Mouse (Mus musculus) cortical plate, adult 2 months (tissue): ENCODE measurements around the gene Tspan4. TPM values are rescaled to one million over a fixed set of nuclear protein-coding genes. Genes with fewer than 3 reads are reported as not detected.

Experiments
- H3K27ac ChIP-seq: fragments of 200-500 bp; 2 replicates; pipeline ENCODE4 v1.5.1; 2012; ENCODE audit warnings: low read length, control low read depth, inconsistent platforms; ENCODE audit not compliant: insufficient read depth
- H3K4me1 ChIP-seq: fragments of 200-500 bp; 2 replicates; pipeline ENCODE4 v1.6.1; 2011; ENCODE audit warnings: low read length; ENCODE audit not compliant: control insufficient read depth, insufficient read depth
- H3K4me3 ChIP-seq: fragments of 200-500 bp; 2 replicates; pipeline ENCODE4 v1.5.1; 2011; ENCODE audit warnings: mild to moderate bottlenecking, low read length, control low read depth; ENCODE audit not compliant: insufficient read depth
- CTCF ChIP-seq: fragments of 200-500 bp; IDR thresholded peaks from 2 replicates; pipeline ENCODE4 v1.5.1; 2011; ENCODE audit warnings: mild to moderate bottlenecking, control low read depth, low read length; ENCODE audit not compliant: insufficient read depth; ENCODE audit errors: extremely low read depth
- POLR2A ChIP-seq: fragments of 200-500 bp; IDR thresholded peaks from 2 replicates; pipeline ENCODE4 v1.6.1; 2011; ENCODE audit warnings: mild to moderate bottlenecking, low read length, control low read depth; ENCODE audit not compliant: insufficient read depth; ENCODE audit errors: extremely low read depth
- polyA plus RNA-seq: library from polyadenylated mRNA; depleted of rRNA; stranded (reverse); fragments of >200 nt; gene quantifications from 2 replicates; pipeline ENCODE4 v1.2.3, GENCODE M21; 2012

Gene Tspan4
- polyA plus RNA-seq, 1 experiment = 33.0 TPM

GRCm38 (mm10) chr7:141481498-141482401, 6.7 kb downstream of the Tspan4 start:
- no peaks in the 10 kb centered on the region for H3K4me1 ChIP-seq
- no peak for TF ChIP-seq POLR2A
- TF ChIP-seq CTCF = peak; percentile 27; the same call in 1 of the 2 replicates
- H3K4me3 ChIP-seq = peak overlapping the region; percentile 26
- H3K27ac ChIP-seq = no peak overlapping the region

DNA sequence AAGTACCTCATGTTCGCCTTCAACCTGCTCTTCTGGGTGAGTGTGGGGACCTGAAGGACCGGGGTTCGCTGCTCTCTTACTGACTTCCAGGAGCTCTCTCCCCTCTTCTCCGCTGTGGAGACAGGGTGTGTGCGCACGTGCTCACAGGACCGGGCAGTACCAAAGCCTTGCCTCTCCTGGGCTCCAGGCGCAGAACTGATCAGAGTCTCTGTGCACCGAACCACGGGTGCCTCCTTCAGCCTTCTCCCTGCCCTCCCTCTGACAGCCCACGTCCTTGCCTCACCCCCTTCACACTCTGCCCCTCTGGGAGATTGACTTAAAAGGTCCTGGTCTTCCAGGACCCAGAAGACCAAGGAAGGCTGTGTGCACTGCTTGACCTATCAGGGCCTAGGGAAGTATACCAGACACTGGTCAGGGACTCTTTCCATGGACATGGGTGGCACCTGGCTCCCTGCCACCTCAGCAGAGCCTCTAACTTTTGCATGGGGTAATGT, 7.5 kb downstream of the Tspan4 start:
- no peak for TF ChIP-seq CTCF
- no peak for TF ChIP-seq POLR2A
- no peak overlapping the region for H3K27ac ChIP-seq
- peak overlapping the region; percentile 26 for H3K4me3 ChIP-seq
- H3K4me1 ChIP-seq = no peaks in the 10 kb centered on the region

DNA sequence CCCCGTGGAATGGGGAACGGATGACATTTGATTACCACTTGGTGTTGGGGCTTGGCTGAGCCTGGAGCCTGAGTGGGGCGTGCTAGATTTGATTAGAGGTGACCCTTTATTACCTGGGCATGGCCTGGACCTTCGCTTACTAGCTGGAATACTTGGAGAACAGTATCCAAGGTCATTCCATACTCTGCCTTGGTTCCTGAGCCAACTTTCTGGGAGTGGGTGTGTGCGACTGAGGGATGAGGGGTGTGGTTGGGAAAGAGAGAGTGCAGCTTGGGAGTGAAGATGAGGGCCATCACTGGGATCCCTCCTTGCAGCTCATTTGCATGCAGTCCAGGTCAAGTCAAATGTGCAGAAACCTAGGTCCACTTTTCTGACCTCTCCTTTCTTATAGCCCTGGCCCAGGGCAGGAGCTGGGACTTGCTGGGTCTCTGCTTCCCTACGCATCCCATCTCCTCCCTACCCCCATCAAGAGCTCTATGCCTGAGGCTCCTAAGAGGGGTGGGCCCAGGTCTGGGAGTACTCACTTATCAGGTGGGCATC, 8.1 kb downstream of the Tspan4 start:
- Histone ChIP-seq H3K27ac (no peak overlapping the region), H3K4me3 (no peak overlapping the region), H3K4me1 (no peaks in the 10 kb centered on the region)
- TF ChIP-seq CTCF = no peak
- TF ChIP-seq POLR2A = no peak

DNA sequence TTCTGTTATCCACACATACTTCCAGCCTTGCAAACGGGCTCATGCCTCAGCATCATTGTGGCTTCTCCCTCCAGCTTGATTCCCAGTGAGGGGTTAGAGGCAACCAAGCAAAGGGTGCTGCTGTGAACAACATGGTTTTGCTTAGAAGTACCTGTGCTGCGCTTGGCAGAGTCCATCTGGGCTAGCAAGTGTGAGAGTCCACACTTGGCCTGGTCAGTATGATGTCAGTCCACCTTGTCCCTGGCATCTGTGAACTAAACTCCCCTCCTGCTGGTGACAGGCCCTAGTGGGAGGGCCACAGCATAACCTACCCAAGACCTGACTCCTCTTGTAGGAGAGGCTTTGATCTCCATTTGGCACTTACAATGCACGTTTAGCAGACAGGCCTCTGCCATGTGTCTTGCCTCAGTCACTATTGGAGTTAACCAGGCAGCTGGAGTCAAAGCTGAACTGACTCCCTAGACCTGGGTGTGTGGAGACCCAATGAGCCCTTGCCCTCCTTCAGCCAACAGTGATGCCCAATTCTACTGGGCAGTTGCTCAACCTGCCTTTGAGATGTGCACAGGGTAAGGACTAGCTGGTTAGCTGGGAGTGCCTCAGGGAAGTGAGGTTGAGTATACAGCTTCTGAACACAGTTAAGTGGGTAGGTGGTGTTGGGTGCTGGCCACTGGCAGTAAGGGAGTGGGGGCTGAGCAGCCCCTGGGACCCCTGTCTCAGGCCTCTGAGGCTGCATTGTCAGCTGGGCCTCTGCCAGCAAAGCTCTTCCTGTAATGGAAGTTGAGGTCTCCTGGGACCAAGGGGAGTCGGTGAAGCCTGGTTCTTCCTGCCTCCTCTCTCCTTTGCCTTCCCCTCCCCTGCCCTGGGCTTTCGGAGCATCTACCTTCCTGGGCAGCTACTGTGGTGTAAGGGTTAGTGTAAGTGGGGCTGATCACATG, 9.4 kb downstream of the Tspan4 start:
- Histone ChIP-seq H3K4me3 (no peak overlapping the region), H3K4me1 (no peaks in the 10 kb centered on the region), H3K27ac (no peak overlapping the region)
- no peak for TF ChIP-seq CTCF
- no peak for TF ChIP-seq POLR2A

GRCm38 (mm10) chr7:141485186-141485585, 10.1 kb downstream of the Tspan4 start:
- no peak overlapping the region for H3K4me3 ChIP-seq
- TF ChIP-seq POLR2A = no peak
- no peak for TF ChIP-seq CTCF
- no peaks in the 10 kb centered on the region for H3K4me1 ChIP-seq
- no peak overlapping the region for H3K27ac ChIP-seq

GRCm38 (mm10) chr7:141485606-141486005, 10.6 kb downstream of the Tspan4 start:
- no peak overlapping the region for H3K27ac ChIP-seq
- TF ChIP-seq POLR2A = no peak
- TF ChIP-seq CTCF = no peak
- H3K4me3 ChIP-seq = no peak overlapping the region
- H3K4me1 ChIP-seq = no peaks in the 10 kb centered on the region

DNA sequence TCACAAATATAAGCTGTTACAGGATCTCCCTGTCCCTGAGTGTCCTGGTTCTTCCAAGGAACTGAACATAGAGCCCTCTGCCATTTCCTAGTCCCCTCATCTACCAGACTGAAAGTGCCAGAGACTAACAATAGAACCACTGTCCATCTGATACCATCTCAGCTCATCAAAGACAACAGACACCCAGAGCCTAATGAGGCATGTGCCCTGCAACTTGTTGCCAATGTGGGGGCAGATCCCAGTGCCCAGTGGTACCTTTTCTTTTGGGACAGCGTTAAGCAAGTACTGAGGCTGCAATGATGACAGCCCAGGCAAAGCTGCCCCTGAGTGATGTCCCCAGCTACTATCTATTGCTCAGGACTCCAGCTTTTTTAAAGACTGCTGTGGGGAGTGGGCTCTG, 11.2 kb downstream of the Tspan4 start:
- Histone ChIP-seq H3K27ac (no peak overlapping the region), H3K4me1 (no peaks in the 10 kb centered on the region), H3K4me3 (no peak overlapping the region)
- TF ChIP-seq CTCF = no peak
- TF ChIP-seq POLR2A = no peak

DNA sequence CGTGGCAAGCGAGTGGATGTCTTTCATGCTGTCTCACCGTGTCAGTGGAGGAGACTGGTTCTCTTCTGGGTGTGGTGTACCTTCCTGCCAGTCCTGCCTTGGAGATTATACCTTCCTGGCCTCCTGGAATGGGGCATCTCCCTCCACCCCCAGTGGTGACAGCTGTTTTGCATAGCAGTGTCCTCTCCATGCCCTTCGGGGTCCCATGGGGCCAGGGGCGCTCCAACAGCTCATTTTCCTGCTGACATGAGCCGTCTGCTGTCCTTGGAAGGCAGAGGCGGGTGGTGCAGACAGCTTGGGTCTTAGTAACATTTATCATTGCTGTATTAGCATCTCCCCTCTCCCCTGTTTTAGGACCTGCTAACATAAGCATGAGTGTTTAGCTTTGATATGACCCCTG, 12.1 kb downstream of the Tspan4 start:
- TF ChIP-seq CTCF (no peak), POLR2A (no peak)
- H3K4me3 ChIP-seq = no peak overlapping the region
- H3K27ac ChIP-seq = no peak overlapping the region
- H3K4me1 ChIP-seq = no peaks in the 10 kb centered on the region

DNA sequence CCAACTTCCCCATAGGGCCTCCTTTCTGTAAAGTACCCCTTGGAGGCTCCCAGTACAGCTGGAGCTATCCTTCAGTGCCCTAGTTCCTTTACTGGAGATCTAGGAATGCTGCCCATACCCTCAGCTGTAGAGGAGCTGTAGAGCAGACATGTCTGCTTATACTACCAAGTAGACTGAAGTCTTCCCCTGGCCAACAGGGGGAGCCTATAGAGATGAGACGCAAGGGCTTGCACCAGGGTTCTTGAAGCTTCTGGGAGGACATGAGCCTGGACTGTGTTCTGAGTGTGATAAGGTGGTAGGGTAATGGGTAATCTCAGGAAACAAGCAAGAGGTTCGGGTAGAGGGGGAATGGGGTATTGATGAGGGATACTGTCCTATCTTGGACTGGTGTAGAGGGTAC, 16.1 kb downstream of the Tspan4 start:
- H3K4me1 ChIP-seq = no peaks in the 10 kb centered on the region
- H3K27ac ChIP-seq = no peak overlapping the region
- H3K4me3 ChIP-seq = no peak overlapping the region
- TF ChIP-seq CTCF = peak; percentile 21; the same call in 1 of the 2 replicates
- no peak for TF ChIP-seq POLR2A
